23 mouse cellular contexts compared by ENCODE assay signal in the genomic region with DNA sequence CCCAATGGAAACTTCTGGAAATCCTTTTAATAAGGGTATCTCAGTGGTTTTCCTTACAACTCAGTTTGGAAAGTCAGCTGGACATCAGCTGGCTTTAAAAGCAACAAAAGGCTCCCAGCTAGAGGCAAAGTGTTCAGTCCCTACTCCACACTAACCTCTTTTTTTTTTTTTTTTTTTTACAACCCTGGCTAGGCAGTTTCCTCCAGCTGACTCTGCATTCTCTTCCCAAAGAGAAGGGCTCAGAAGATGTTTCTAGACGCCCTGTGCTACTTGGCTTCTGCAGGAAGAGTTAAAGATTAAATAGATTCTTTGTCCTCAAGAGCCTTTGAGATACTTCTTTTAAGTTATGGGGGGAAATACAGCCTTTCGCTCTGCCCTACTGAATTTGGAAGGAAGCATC. TPM values are rescaled to one million over a fixed set of nuclear protein-coding genes. Genes with fewer than 3 reads are reported as not detected.
DNase-seq lines count a peak whose midpoint lies in the region; ATAC-seq and TF ChIP-seq lines count a peak whose summit lies in the region.
"Had no signal": no experiment of that assay in that cellular context is flagged by ENCODE, and none has a peak within 500 bp of the region (broad histone marks: within the 10 kb centered on the region; RNA-seq: fewer than 3 reads in every experiment).

No protein-coding gene starts in this region.

- no peaks in the 10 kb centered on the region for H3K9me3 ChIP-seq in intestine, embryonic 14.5 days (ENCODE audit: control insufficient read depth, low read length)
- no peaks in the 10 kb centered on the region for H3K9me3 ChIP-seq in intestine, postnatal 0 days (ENCODE audit: control insufficient read depth)
- no peaks in the 10 kb centered on the region for H3K9me3 ChIP-seq in midbrain, embryonic 11.5 days (ENCODE audit: control insufficient read depth, low read length)
- H3K9me3 ChIP-seq: embryonic facial prominence, embryonic 15.5 days; heart, embryonic 15.5 days; hindbrain, embryonic 15.5 days had no signal

- no peak for ATAC-seq in intestine, embryonic 14.5 days (replicated peaks; ENCODE audit: low FRiP score, low TSS enrichment, low read depth)
- ATAC-seq in intestine, postnatal 0 days = no peak
- ATAC-seq in midbrain, embryonic 11.5 days (ENCODE audit: low FRiP score) = no peak
- ATAC-seq: activated CD4-positive, CD25-positive, alpha-beta regulatory T cell, adult 4 months; forebrain, embryonic 16.5 days; Patski had no signal

- H3K27ac ChIP-seq in intestine, embryonic 14.5 days (ENCODE audit: low read depth) = 0 out of 2 replicates have a peak overlapping the region, but pooled peaks have one; percentile 23
- H3K27ac ChIP-seq in intestine, postnatal 0 days (ENCODE audit: low read depth, low read length) = no peak overlapping the region
- no peak overlapping the region for H3K27ac ChIP-seq in midbrain, embryonic 11.5 days (ENCODE audit: low read depth, low read length)
- H3K27ac ChIP-seq: embryonic facial prominence, embryonic 15.5 days; heart, adult 2 months; heart, embryonic 15.5 days; hindbrain, embryonic 15.5 days had no signal

- no peak overlapping the region for H3K4me3 ChIP-seq in intestine, embryonic 14.5 days (ENCODE audit: low read depth, low read length)
- H3K4me3 ChIP-seq in intestine, postnatal 0 days (ENCODE audit: low read depth, low read length) = no peak overlapping the region
- H3K4me3 ChIP-seq in midbrain, embryonic 11.5 days (ENCODE audit: low read depth, low read length) = no peak overlapping the region
- H3K4me3 ChIP-seq: embryonic facial prominence, embryonic 15.5 days; erythroblast, embryonic 14.5 days; heart, adult 2 months; heart, embryonic 15.5 days; hindbrain, embryonic 15.5 days had no signal

- no peak overlapping the region for H3K9ac ChIP-seq in intestine, embryonic 14.5 days (ENCODE audit: low read length)
- H3K9ac ChIP-seq in intestine, postnatal 0 days (ENCODE audit: low read depth, low read length) = no peak overlapping the region
- no peak overlapping the region for H3K9ac ChIP-seq in midbrain, embryonic 11.5 days (ENCODE audit: low read length)
- H3K9ac ChIP-seq: embryonic facial prominence, embryonic 15.5 days; heart, embryonic 15.5 days; hindbrain, embryonic 15.5 days had no signal

- DNase-seq in intestine, embryonic 14.5 days (ENCODE audit: low spot score) = no peak
- DNase-seq in kidney, postnatal 14 days = peak; percentile 34
- no peak for DNase-seq in kidney, adult 11 months
- peak; percentile 18 for DNase-seq in NIH3T3 (ENCODE audit: low read depth)
- peak; percentile 52 for DNase-seq in yolk sac, embryonic 10.5 days (ENCODE audit: low spot score)
- DNase-seq in midbrain, embryonic 11.5 days (ENCODE audit: low spot score, missing footprints) = no peak
- DNase-seq: adrenal gland, postnatal 14 days; cerebellum, adult 11-12 months; cerebellum, adult 9-11 months; cerebellum, postnatal 36 days; gastrocnemius, postnatal 10 days; heart, adult 2 months; heart, postnatal 14 days had no signal

- whole genome bisulfite sequencing in intestine, embryonic 14.5 days = 23% methylated on average over 2 of the region's 2 CpGs
- 24% methylated on average over 2 of the region's 2 CpGs for WGBS in intestine, postnatal 0 days
- 45% methylated on average over 2 of the region's 2 CpGs for WGBS in midbrain, embryonic 11.5 days

- no peaks in the 10 kb centered on the region for H3K36me3 ChIP-seq in intestine, embryonic 14.5 days (ENCODE audit: control insufficient read depth, insufficient read depth, low read length)
- no peaks in the 10 kb centered on the region for H3K36me3 ChIP-seq in intestine, postnatal 0 days (ENCODE audit: control insufficient read depth, insufficient read depth)
- no peaks in the 10 kb centered on the region for H3K36me3 ChIP-seq in midbrain, embryonic 11.5 days (ENCODE audit: control insufficient read depth, insufficient read depth, low read length)
- H3K36me3 ChIP-seq: embryonic facial prominence, embryonic 15.5 days; G1E; heart, embryonic 15.5 days; hindbrain, embryonic 15.5 days had no signal

- H3K4me1 ChIP-seq in intestine, embryonic 14.5 days (replicated peaks; ENCODE audit: control insufficient read depth, insufficient read depth, low read length) = peaks cover 12% of the 10 kb centered on the region
- 0 out of 2 replicates have a peak, but pooled peaks cover 5% of the 10 kb centered on the region for H3K4me1 ChIP-seq in intestine, postnatal 0 days (replicated peaks; ENCODE audit: control insufficient read depth, insufficient read depth, low read length)
- no peaks in the 10 kb centered on the region for H3K4me1 ChIP-seq in midbrain, embryonic 11.5 days (ENCODE audit: control insufficient read depth, insufficient read depth, low read length)
- H3K4me1 ChIP-seq: hindbrain, embryonic 15.5 days had no signal

- no peak for TF ChIP-seq CTCF in intestine, postnatal 0 days (IDR thresholded peaks at IDR 0.05; ENCODE audit: low read depth)

- no peak overlapping the region for H3K4me2 ChIP-seq in intestine, embryonic 14.5 days (ENCODE audit: low read length)
- H3K4me2 ChIP-seq in intestine, postnatal 0 days (replicated peaks; ENCODE audit: low read depth) = no peak overlapping the region
- H3K4me2 ChIP-seq in midbrain, embryonic 11.5 days = no peak overlapping the region
- H3K4me2 ChIP-seq: embryonic facial prominence, embryonic 15.5 days; heart, embryonic 11.5 days; heart, embryonic 15.5 days; hindbrain, embryonic 15.5 days had no signal

- H3K27me3 ChIP-seq in intestine, embryonic 14.5 days (replicated peaks; ENCODE audit: control insufficient read depth, insufficient read depth, low read length) = no peaks in the 10 kb centered on the region
- no peaks in the 10 kb centered on the region for H3K27me3 ChIP-seq in intestine, postnatal 0 days (replicated peaks; ENCODE audit: control insufficient read depth, insufficient read depth, low read length)
- H3K27me3 ChIP-seq in midbrain, embryonic 11.5 days (ENCODE audit: control insufficient read depth, insufficient read depth, low read length) = no peaks in the 10 kb centered on the region
- H3K27me3 ChIP-seq: embryonic facial prominence, embryonic 15.5 days; heart, embryonic 15.5 days; hindbrain, embryonic 15.5 days; Patski had no signal

RNA-seq across cellular contexts. Expression of a gene that starts 28.5 kb away (rescaled TPM):
- 35.5 and 41.1 TPM in 2 replicates for polyA plus RNA-seq in intestine, embryonic 14.5 days (2014; fragmentation: Nextera tagmentation; extraction: Ambion mirVana)
- 36.5 and 38.5 TPM in 2 replicates for polyA plus RNA-seq in intestine, postnatal 0 days (2015; fragmentation: Nextera tagmentation; extraction: Ambion mirVana)
- 48.1 and 51.9 TPM in 2 replicates for polyA plus RNA-seq in midbrain, embryonic 11.5 days (2014; fragmentation: Nextera tagmentation; extraction: Ambion mirVana)

RNA-seq across cellular contexts. Expression of a gene that starts 33.3 kb away (rescaled TPM):
- polyA plus RNA-seq in intestine, embryonic 14.5 days (2014; fragmentation: Nextera tagmentation; extraction: Ambion mirVana) = 13.2 and 13.3 TPM in 2 replicates
- 23.9 and 25.4 TPM in 2 replicates for polyA plus RNA-seq in intestine, postnatal 0 days (2015; fragmentation: Nextera tagmentation; extraction: Ambion mirVana)
- polyA plus RNA-seq in midbrain, embryonic 11.5 days (2014; fragmentation: Nextera tagmentation; extraction: Ambion mirVana) = 19.3 and 20.4 TPM in 2 replicates

Comparison
In these comparisons a context has a peak if more than half of its experiments do, and no peak if none do; other contexts are left out.
1. DNase-seq: peak in kidney, postnatal 14 days (single experiment), NIH3T3 (single experiment) and yolk sac, embryonic 10.5 days (single experiment); none in intestine, embryonic 14.5 days (single experiment), kidney, adult 11 months (single experiment) and midbrain, embryonic 11.5 days (single experiment).